Mouse (Mus musculus) stomach, postnatal 0 days (tissue): ENCODE results near the gene Lpp. TPM values are rescaled to one million over a fixed set of nuclear protein-coding genes. Genes with fewer than 3 reads are reported as not detected.
A peak's percentile ranks its signal among the peaks of the same experiment; 100 is the strongest.

Experiments used
- ATAC-seq: fragments of 200-750 bp; cut with Nextera tagmentation; 2 replicates; pipeline ENCODE4 v1.8.0; 2017; ENCODE audit not compliant: low FRiP score, low TSS enrichment
- DNase-seq: peaks from one replicate; pipeline ENCODE4 v3.0.0-alpha.2; 2016; ENCODE audit warnings: low spot score
- H3K27ac ChIP-seq: fragments of 300-500 bp; sonication (generic); replicated peaks from 2 replicates; pipeline ENCODE4 v1.5.1; 2014; ENCODE audit warnings: mild to moderate bottlenecking, control low read depth
- H3K27me3 ChIP-seq: fragments of 300-500 bp; sonication (generic); 2 replicates; pipeline ENCODE4 v1.6.1; 2014; ENCODE audit warnings: low read length; ENCODE audit not compliant: control insufficient read depth, insufficient read depth
- H3K36me3 ChIP-seq: fragments of 300-500 bp; sonication (generic); 2 replicates; pipeline ENCODE4 v1.6.1; 2014; ENCODE audit warnings: low read length, mixed read lengths; ENCODE audit not compliant: control insufficient read depth, insufficient read depth
- H3K4me1 ChIP-seq: fragments of 300-500 bp; sonication (generic); replicated peaks from 2 replicates; pipeline ENCODE4 v1.6.1; 2014; ENCODE audit warnings: antibody characterized with exemption; ENCODE audit not compliant: control insufficient read depth, insufficient read depth
- H3K4me2 ChIP-seq: fragments of 300-500 bp; sonication (generic); replicated peaks from 2 replicates; pipeline ENCODE4 v1.6.1; 2014; ENCODE audit warnings: low read depth, mild to moderate bottlenecking, control low read depth, moderate library complexity
- H3K4me3 ChIP-seq: fragments of 300-500 bp; sonication (generic); 2 replicates; pipeline ENCODE4 v1.5.1; 2014; ENCODE audit warnings: low read depth, low read length, control low read depth
- H3K9ac ChIP-seq: fragments of 300-500 bp; sonication (generic); 2 replicates; pipeline ENCODE4 v1.6.1; 2014; ENCODE audit warnings: mild to moderate bottlenecking, low read length, control low read depth, mixed read lengths
- H3K9me3 ChIP-seq: fragments of 300-500 bp; sonication (generic); 2 replicates; pipeline ENCODE4 v1.6.1; 2016; ENCODE audit warnings: low read length; ENCODE audit not compliant: control insufficient read depth
- CTCF ChIP-seq: IDR thresholded peaks from 2 replicates; pipeline ENCODE4 v1.5.1; 2016; ENCODE audit warnings: antibody characterized with exemption, low read depth, mild to moderate bottlenecking, moderate library complexity
- EP300 ChIP-seq: optimal IDR thresholded peaks from 2 replicates; pipeline ENCODE3; 2016; ENCODE audit warnings: antibody characterized with exemption
- WGBS: fragments of 180-500 bp; shearing (Covaris S2); extraction: QIAGEN DNeasy Blood & Tissue Kit; methylation state at CpG from one replicate; pipeline ENCODE4 v1.1.7; 2014; 5-methylcytosine and 5-hydroxymethylcytosine counted together
- polyA plus RNA-seq: library from polyadenylated mRNA; unstranded; fragments of >200 nt; fragmentation: Nextera tagmentation; extraction: Ambion mirVana; gene quantifications from 2 replicates; pipeline ENCODE4 v1.2.1, GENCODE M21; 2015

The Lpp gene
- polyA plus RNA-seq, 1 experiment from 2014 or later = 51.3 TPM

DNA sequence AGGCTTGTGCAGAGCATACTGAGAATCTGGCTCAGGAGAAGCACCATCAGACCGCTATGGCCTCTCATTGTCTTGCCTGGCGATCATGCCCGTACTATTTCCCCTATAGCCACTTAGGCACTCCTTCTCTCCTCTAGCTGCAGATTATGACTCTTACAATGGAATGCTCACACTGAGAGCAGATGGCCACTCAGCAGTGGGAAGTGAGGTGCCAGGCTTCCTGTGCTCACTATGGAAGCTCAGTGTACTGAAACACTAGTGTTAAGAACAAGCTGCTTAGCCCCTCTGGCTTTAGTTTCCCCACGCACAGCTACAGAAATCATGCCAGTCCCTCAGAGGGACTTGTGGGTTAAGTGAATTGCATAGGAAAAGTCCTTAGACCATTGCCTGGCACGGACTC, 2.7 kb upstream of the Lpp start:
- no peaks in the 10 kb centered on the region for H3K27me3 ChIP-seq
- H3K4me1 ChIP-seq = peaks cover 3% of the 10 kb centered on the region; the same call in 1 of the 2 replicates
- WGBS = 91% methylated on average over 5 of the region's 5 CpGs
- no peaks in the 10 kb centered on the region for H3K9me3 ChIP-seq
- DNase-seq (no peak), ATAC-seq (no peak)
- H3K4me2 ChIP-seq = no peak overlapping the region
- no peak overlapping the region for H3K9ac ChIP-seq
- no peak overlapping the region for H3K4me3 ChIP-seq
- no peak for TF ChIP-seq CTCF
- no peak for TF ChIP-seq EP300
- H3K36me3 ChIP-seq = no peaks in the 10 kb centered on the region
- H3K27ac ChIP-seq = no peak overlapping the region

DNA sequence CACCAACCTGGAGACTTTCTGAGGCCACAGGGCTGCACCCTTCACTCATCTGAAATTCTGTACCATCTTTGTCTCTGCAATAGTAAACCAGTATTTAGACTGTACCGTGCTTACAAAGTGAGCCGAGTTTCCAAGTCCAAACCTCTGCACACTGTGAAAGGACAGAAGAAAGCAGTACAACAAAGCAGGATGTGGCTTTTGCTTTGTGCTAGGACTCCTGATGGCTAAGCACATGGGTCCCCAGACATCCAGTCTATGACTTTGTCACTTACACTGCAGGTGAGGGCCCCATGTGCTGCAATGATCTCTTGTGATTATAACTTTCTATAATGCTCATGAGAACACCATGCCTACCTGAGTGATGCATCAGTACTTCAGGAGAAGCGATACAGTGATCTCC, 2.2 kb upstream of the Lpp start:
- Histone ChIP-seq H3K4me1 (peaks cover 3% of the 10 kb centered on the region; the same call in 1 of the 2 replicates), H3K9ac (no peak overlapping the region), H3K27me3 (no peaks in the 10 kb centered on the region), H3K36me3 (no peaks in the 10 kb centered on the region), H3K9me3 (no peaks in the 10 kb centered on the region), H3K4me2 (no peak overlapping the region), H3K4me3 (no peak overlapping the region), H3K27ac (no peak overlapping the region)
- TF ChIP-seq CTCF = no peak
- TF ChIP-seq EP300 = no peak
- DNase-seq (no peak), ATAC-seq (no peak)
- WGBS = 87% methylated on average over 3 of the region's 3 CpGs

DNA sequence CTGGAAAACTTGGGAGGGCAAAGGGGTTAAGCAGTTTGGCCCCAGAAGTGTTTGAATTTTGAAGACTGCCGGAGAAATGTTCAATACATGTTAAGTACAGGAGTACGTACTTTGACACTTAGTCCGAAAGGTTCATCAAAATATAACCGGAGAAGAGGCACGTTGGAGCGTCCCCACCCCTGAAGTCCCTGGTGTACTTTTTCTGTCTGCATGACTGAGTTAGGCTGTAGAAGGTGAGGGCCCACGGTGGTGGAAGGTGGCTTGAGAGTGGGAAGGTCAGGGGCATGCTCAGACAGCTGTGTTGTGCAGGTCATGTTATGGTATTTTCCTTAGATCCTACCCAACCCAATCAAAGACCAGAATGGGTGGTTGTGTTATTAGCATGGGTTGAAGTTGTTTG, 1.4 kb upstream of the Lpp start:
- Histone ChIP-seq H3K4me2 (peak overlapping the region; percentile 78), H3K27me3 (no peaks in the 10 kb centered on the region), H3K9me3 (no peaks in the 10 kb centered on the region), H3K36me3 (no peaks in the 10 kb centered on the region), H3K4me1 (peaks cover 8% of the 10 kb centered on the region), H3K9ac (no peak overlapping the region), H3K27ac (peak overlapping the region; percentile 100), H3K4me3 (no peak overlapping the region)
- DNase-seq (no peak), ATAC-seq (no peak)
- WGBS = 84% methylated on average over 7 of the region's 7 CpGs
- no peak for TF ChIP-seq EP300

DNA sequence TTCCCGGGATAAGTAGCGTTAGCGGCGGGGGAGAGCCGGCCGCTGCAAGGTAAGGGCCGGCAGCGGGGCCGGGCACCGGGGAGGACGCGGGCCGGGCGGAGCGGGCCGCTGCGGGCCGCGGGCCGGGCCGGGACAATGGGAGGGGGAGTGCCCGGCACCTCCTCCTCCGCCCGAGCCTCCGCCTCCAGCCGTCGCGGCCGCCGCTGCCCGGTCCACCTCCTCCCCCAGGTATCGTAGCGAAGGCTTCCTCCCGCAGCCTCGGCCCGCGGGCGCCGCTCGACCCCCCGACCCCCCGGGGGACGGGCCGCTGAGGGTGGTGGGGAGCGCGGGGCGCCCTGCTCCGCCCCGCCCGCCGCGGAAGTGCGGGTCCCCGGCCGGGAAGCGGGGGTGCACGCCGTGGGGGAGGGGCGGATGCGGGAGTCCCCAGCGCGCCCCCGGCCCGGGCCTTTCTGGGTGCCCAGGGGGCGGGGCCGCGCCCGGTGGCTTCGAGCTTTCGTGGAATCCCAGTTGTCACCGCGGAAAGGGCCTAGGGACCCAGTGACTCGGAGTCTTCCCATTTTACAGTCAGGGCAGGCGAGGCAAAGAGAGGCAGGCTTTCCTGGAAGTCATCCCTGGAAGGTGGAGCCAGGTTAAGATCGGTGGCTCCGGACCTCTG, 376 bp downstream of the Lpp start:
- TF ChIP-seq EP300 (no peak), CTCF (no peak)
- H3K36me3 ChIP-seq = no peaks in the 10 kb centered on the region
- H3K9ac ChIP-seq = peak overlapping the region; percentile 97
- no peaks in the 10 kb centered on the region for H3K27me3 ChIP-seq
- DNase-seq (peak; percentile 68), ATAC-seq (peak; percentile 67)
- peak overlapping the region; percentile 78 for H3K4me2 ChIP-seq
- under 1% methylated on average over 39 of the region's 76 CpGs for WGBS
- H3K9me3 ChIP-seq = no peaks in the 10 kb centered on the region
- H3K4me3 ChIP-seq = peak overlapping the region; percentile 92
- peak overlapping the region; percentile 100 for H3K27ac ChIP-seq
- H3K4me1 ChIP-seq = peaks cover 17% of the 10 kb centered on the region

DNA sequence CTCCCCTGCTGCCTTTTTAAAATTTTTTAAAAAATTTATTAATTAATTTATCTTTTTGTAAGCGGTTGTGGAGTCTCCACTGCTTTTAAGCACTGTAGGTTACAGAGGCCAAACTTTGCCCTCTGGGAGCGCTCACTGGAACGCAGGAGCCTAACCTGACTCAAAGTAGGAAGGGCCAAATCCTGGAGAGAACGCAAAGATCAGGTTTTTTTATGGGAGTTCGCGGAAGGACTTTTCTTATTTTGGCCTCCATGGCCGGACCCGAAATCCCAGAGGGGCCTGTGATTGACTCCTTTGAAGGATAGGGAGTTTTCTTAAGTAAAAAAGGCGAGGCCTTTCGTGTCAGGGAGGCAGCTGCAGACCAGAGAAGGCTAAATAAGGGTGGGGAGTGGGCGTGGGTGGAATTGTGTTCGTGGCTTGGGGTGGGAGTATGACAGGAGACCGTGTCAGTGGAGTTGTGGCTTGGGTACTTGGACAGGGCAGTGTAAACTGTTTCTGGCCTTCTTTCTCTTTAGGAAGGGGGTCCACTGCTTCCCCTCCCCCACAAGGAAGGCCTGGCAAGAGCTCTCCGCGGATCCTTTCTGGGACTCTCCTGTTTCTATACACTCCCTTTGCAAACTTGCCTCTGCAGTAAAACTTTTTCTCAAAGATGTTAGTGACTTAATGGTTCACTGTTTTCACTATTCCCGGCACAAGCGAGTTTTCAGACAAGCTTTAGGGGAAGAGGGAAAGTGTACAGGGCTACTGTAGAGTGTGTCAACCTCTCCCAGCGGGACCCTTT, 1.1 kb downstream of the Lpp start:
- Histone ChIP-seq H3K4me3 (peak overlapping the region; percentile 92), H3K9me3 (no peaks in the 10 kb centered on the region), H3K27me3 (no peaks in the 10 kb centered on the region), H3K36me3 (no peaks in the 10 kb centered on the region), H3K9ac (peak overlapping the region; percentile 97), H3K4me1 (peaks cover 17% of the 10 kb centered on the region), H3K4me2 (peak overlapping the region; percentile 78), H3K27ac (peak overlapping the region; percentile 100)
- DNase-seq = peak; percentile 50
- WGBS = 2% methylated on average over 18 of the region's 18 CpGs
- ATAC-seq = no peak
- no peak for TF ChIP-seq CTCF
- no peak for TF ChIP-seq EP300

DNA sequence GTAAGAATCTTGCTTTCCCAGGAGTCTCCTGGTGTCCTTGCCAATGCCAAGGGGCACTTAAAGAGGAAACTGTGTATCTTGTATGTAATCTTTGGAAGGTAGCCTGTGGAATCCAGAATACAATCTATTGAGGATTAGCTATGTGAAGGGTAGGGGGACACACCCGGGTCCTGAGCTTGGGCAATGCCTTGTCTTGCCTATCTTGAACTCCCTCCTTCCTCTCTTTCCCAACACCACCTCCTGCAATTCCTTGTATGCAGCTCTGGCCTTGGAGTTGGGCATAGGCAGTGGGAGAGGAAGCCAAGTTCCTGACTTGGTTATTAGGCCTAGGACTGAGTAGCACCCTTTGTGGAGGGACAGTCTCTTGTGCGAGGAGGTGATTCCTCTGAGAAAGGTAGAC, 1.8 kb downstream of the Lpp start:
- Histone ChIP-seq H3K9ac (peak overlapping the region; percentile 97), H3K9me3 (no peaks in the 10 kb centered on the region), H3K4me2 (peak overlapping the region; percentile 78), H3K27ac (peak overlapping the region; percentile 100), H3K4me3 (peak overlapping the region; percentile 92), H3K36me3 (no peaks in the 10 kb centered on the region), H3K27me3 (no peaks in the 10 kb centered on the region), H3K4me1 (peaks cover 17% of the 10 kb centered on the region)
- WGBS = 46% methylated on average over 2 of the region's 2 CpGs
- TF ChIP-seq CTCF = no peak
- TF ChIP-seq EP300 = no peak
- ATAC-seq (no peak), DNase-seq (peak; percentile 23)
